Mouse (Mus musculus) testis, adult 2 months (tissue): ENCODE measurements around the gene Crim1. TPM values are rescaled to one million over a fixed set of nuclear protein-coding genes. Genes with fewer than 3 reads are reported as not detected.

ENCODE experiments used
- H3K27ac ChIP-seq: fragments of 200-500 bp; 2 replicates; pipeline ENCODE4 v1.5.1; 2012; ENCODE audit warnings: low read depth, low read length; ENCODE audit not compliant: control insufficient read depth, insufficient read depth
- H3K27me3 ChIP-seq: fragments of 200-500 bp; 2 replicates; pipeline ENCODE4 v1.6.1; 2012; ENCODE audit warnings: mild to moderate bottlenecking, low read length, moderate library complexity; ENCODE audit not compliant: control insufficient read depth, insufficient read depth
- H3K36me3 ChIP-seq: fragments of 200-500 bp; 2 replicates; pipeline ENCODE4 v1.6.1; 2012; ENCODE audit warnings: mild to moderate bottlenecking, low read length; ENCODE audit not compliant: control insufficient read depth, insufficient read depth
- H3K4me1 ChIP-seq: fragments of 200-500 bp; 2 replicates; pipeline ENCODE4 v1.6.1; 2012; ENCODE audit warnings: low read length; ENCODE audit not compliant: control insufficient read depth, insufficient read depth
- H3K4me3 ChIP-seq: fragments of 200-500 bp; 2 replicates; pipeline ENCODE4 v1.5.1; 2012; ENCODE audit warnings: low read depth, mild to moderate bottlenecking, low read length, moderate library complexity, mixed read lengths; ENCODE audit not compliant: control insufficient read depth
- CTCF ChIP-seq: fragments of 200-500 bp; IDR thresholded peaks from 2 replicates; pipeline ENCODE4 v1.5.1; 2012; ENCODE audit warnings: low read depth, mild to moderate bottlenecking, inconsistent platforms, low read length, moderate library complexity; ENCODE audit not compliant: control insufficient read depth, insufficient read depth, insufficient replicate concordance
- POLR2A ChIP-seq: fragments of 200-500 bp; IDR thresholded peaks from 2 replicates; pipeline ENCODE4 v1.6.1; 2012; ENCODE audit warnings: low read depth, mild to moderate bottlenecking, inconsistent platforms, low read length, moderate library complexity; ENCODE audit not compliant: control insufficient read depth
- polyA plus RNA-seq: library from polyadenylated mRNA; depleted of rRNA; stranded (reverse); fragments of >200 nt; gene quantifications from 2 replicates; pipeline ENCODE4 v1.2.3, GENCODE M21; 2012

Crim1 gene
- polyA plus RNA-seq, 1 experiment: 3.5 TPM

- TF ChIP-seq CTCF (no peak), POLR2A (no peak)
- H3K27ac ChIP-seq: no peak overlapping the region
Observed at GRCm38 (mm10) chr17:78373849-78374248, 173.8 kb downstream of the Crim1 start.

DNA sequence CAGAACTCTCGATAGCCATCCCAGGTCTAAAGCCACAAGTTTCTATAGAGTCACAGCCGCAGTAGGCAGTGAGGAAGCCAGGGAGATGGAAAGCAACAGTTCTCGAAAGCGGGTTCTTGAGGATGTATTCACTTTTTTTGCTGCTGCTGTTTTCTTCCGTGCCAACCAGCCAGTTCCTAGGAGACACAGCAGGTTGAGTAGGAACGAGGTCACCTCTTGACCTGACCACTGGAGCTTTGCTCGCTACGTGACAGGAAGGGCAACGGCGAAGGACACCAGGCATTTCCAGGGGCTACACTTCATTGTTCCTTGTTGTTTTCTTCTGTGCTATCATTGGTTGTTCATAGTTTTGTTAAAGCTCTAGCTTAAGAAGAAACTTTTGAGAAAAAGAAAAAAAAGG lies 174.7 kb downstream of the Crim1 start:
- TF ChIP-seq POLR2A: no peak
- Histone ChIP-seq H3K4me1 (no peaks in the 10 kb centered on the region), H3K27me3 (no peaks in the 10 kb centered on the region), H3K4me3 (no peak overlapping the region), H3K36me3 (no peaks in the 10 kb centered on the region), H3K27ac (no peak overlapping the region)

More at GRCm38 (mm10) chr17:78373849-78374248, 173.8 kb downstream of the Crim1 start:
- Histone ChIP-seq H3K36me3 (no peaks in the 10 kb centered on the region), H3K4me1 (no peaks in the 10 kb centered on the region), H3K4me3 (no peak overlapping the region), H3K27me3 (no peaks in the 10 kb centered on the region)

- no peaks in the 10 kb centered on the region for H3K4me1 ChIP-seq
- no peak overlapping the region for H3K4me3 ChIP-seq
- TF ChIP-seq CTCF (no peak), POLR2A (no peak)
- H3K36me3 ChIP-seq: no peaks in the 10 kb centered on the region
- no peaks in the 10 kb centered on the region for H3K27me3 ChIP-seq
- no peak overlapping the region for H3K27ac ChIP-seq
Observed at GRCm38 (mm10) chr17:78376587-78376986, 176.5 kb downstream of the Crim1 start.

GRCm38 (mm10) chr17:78379079-78379729 lies 179.2 kb downstream of the Crim1 start:
- Histone ChIP-seq H3K4me3 (no peak overlapping the region), H3K27me3 (no peaks in the 10 kb centered on the region), H3K27ac (no peak overlapping the region), H3K4me1 (no peaks in the 10 kb centered on the region), H3K36me3 (no peaks in the 10 kb centered on the region)
- no peak for TF ChIP-seq CTCF
- no peak for TF ChIP-seq POLR2A

DNA sequence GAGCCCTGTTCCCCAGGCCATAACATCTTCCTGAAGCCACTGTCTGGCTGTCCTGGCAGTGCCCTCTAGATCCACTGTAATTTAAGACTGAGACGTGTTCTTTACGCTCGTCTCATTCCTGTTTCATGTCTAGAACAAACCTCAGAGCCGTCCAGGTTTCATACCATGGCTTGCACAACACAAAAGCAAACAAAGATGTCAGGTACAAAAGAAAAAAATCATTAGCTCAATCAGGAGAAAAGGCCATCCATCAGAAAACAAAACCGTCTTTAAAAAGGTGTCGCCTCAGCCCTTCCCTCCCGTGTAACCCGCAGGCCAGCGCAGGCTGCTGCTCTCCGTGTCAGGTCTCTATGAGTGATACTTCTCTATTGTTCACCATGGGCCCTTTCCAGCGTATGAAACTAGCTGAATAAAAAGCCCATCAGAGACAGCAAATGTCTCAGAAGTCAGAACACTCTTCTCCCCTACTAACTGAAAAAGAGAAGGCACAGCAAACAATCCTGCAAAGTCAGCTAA lies 179.7 kb downstream of the Crim1 start:
- H3K36me3 ChIP-seq: no peaks in the 10 kb centered on the region
- TF ChIP-seq POLR2A: no peak
- no peak for TF ChIP-seq CTCF
- H3K27me3 ChIP-seq: no peaks in the 10 kb centered on the region
- no peaks in the 10 kb centered on the region for H3K4me1 ChIP-seq
- no peak overlapping the region for H3K4me3 ChIP-seq
- H3K27ac ChIP-seq: no peak overlapping the region

- Histone ChIP-seq H3K27me3 (no peaks in the 10 kb centered on the region), H3K4me1 (no peaks in the 10 kb centered on the region), H3K36me3 (no peaks in the 10 kb centered on the region), H3K27ac (no peak overlapping the region), H3K4me3 (no peak overlapping the region)
- TF ChIP-seq POLR2A (no peak), CTCF (no peak)
Observed at GRCm38 (mm10) chr17:78382321-78382720, 182.3 kb downstream of the Crim1 start.

- no peak overlapping the region for H3K4me3 ChIP-seq
- H3K36me3 ChIP-seq: no peaks in the 10 kb centered on the region
Observed at GRCm38 (mm10) chr17:78387665-78388064, 187.6 kb downstream of the Crim1 start.

More at GRCm38 (mm10) chr17:78387665-78388064, 187.6 kb downstream of the Crim1 start:
- Histone ChIP-seq H3K4me1 (no peaks in the 10 kb centered on the region), H3K27ac (no peak overlapping the region), H3K27me3 (no peaks in the 10 kb centered on the region)
- TF ChIP-seq POLR2A (no peak), CTCF (no peak)
